Mouse (Mus musculus) kidney, postnatal 0 days (tissue): ENCODE results near the gene Plcg2. TPM values are rescaled to one million over a fixed set of nuclear protein-coding genes. Genes with fewer than 3 reads are reported as not detected.

ENCODE experiments used
- ATAC-seq: fragments of 200-750 bp; cut with Nextera tagmentation; replicated peaks from 2 replicates; pipeline ENCODE4 v1.8.0; 2017; ENCODE audit warnings: low read depth, moderate number of reproducible peaks, moderate TSS enrichment, moderate library complexity; ENCODE audit not compliant: low FRiP score
- DNase-seq: peaks from one replicate; pipeline ENCODE4 v3.0.0-alpha.2; 2016; ENCODE audit warnings: low spot score
- H3K27ac ChIP-seq: fragments of 300-500 bp; sonication (generic); 2 replicates; pipeline ENCODE4 v1.5.1; 2014; ENCODE audit warnings: mild to moderate bottlenecking
- H3K27me3 ChIP-seq: fragments of 300-500 bp; sonication (generic); 2 replicates; pipeline ENCODE4 v1.6.1; 2014; ENCODE audit warnings: low read length, mixed read lengths; ENCODE audit not compliant: insufficient read depth
- H3K36me3 ChIP-seq: fragments of 300-500 bp; sonication (generic); 2 replicates; pipeline ENCODE4 v1.6.1; 2014; ENCODE audit warnings: low read length, mixed read lengths; ENCODE audit not compliant: insufficient read depth
- H3K4me1 ChIP-seq: fragments of 300-500 bp; sonication (generic); replicated peaks from 2 replicates; pipeline ENCODE4 v1.6.1; 2014; ENCODE audit warnings: antibody characterized with exemption, low read length, mixed read lengths; ENCODE audit not compliant: insufficient read depth
- H3K4me2 ChIP-seq: fragments of 300-500 bp; sonication (generic); 2 replicates; pipeline ENCODE4 v1.6.1; 2014; ENCODE audit warnings: mild to moderate bottlenecking, low read length, moderate library complexity, mixed read lengths
- H3K4me3 ChIP-seq: fragments of 300-500 bp; sonication (generic); replicated peaks from 2 replicates; pipeline ENCODE4 v1.5.1; 2014; ENCODE audit warnings: low read depth, low read length
- H3K9ac ChIP-seq: fragments of 300-500 bp; sonication (generic); 2 replicates; pipeline ENCODE4 v1.6.1; 2014; ENCODE audit warnings: low read depth, low read length
- H3K9me3 ChIP-seq: fragments of 300-500 bp; sonication (generic); replicated peaks from 2 replicates; pipeline ENCODE4 v1.6.1; 2016; ENCODE audit warnings: low read length, inconsistent platforms, mixed read lengths
- CTCF ChIP-seq: IDR thresholded peaks from 2 replicates; pipeline ENCODE4 v1.5.1; 2016; ENCODE audit warnings: antibody characterized with exemption, low read depth, mild to moderate bottlenecking, moderate library complexity
- WGBS: fragments of 180-500 bp; shearing (Covaris S2); extraction: QIAGEN DNeasy Blood & Tissue Kit; methylation state at CpG from one replicate; pipeline ENCODE4 v1.1.7; 2014; 5-methylcytosine and 5-hydroxymethylcytosine counted together
- polyA plus RNA-seq: library from polyadenylated mRNA; unstranded; fragments of >200 nt; fragmentation: Nextera tagmentation; extraction: Ambion mirVana; gene quantifications from 2 replicates; pipeline ENCODE4 v1.2.1, GENCODE M21; 2015

Gene Plcg2
- polyA plus RNA-seq, 1 experiment from 2014 or later = 7.3 TPM

- Histone ChIP-seq H3K27ac (no peak overlapping the region), H3K9ac (no peak overlapping the region), H3K4me1 (no peaks in the 10 kb centered on the region), H3K4me3 (no peak overlapping the region), H3K9me3 (no peaks in the 10 kb centered on the region), H3K4me2 (no peak overlapping the region), H3K27me3 (no peaks in the 10 kb centered on the region), H3K36me3 (no peaks in the 10 kb centered on the region)
- no peak for ATAC-seq
- 69% methylated on average over 5 of the region's 5 CpGs for WGBS
- DNase-seq = no peak
- TF ChIP-seq CTCF = no peak
These were observed 98.7 kb downstream of the Plcg2 start for GRCm38 (mm10) chr8:117596777-117597176.

- DNase-seq (peak; percentile 2), ATAC-seq (no peak)
- Histone ChIP-seq H3K9ac (no peak overlapping the region), H3K4me1 (no peaks in the 10 kb centered on the region), H3K4me2 (no peak overlapping the region), H3K9me3 (no peaks in the 10 kb centered on the region), H3K27me3 (no peaks in the 10 kb centered on the region), H3K36me3 (no peaks in the 10 kb centered on the region), H3K4me3 (no peak overlapping the region), H3K27ac (no peak overlapping the region)
- peak; percentile 64 for TF ChIP-seq CTCF
- WGBS = 79% methylated on average over 13 of the region's 13 CpGs
These were observed 102.7 kb downstream of the Plcg2 start for GRCm38 (mm10) chr8:117600839-117601238.

- Histone ChIP-seq H3K27ac (no peak overlapping the region), H3K9ac (no peak overlapping the region), H3K4me2 (no peak overlapping the region), H3K4me1 (no peaks in the 10 kb centered on the region), H3K9me3 (no peaks in the 10 kb centered on the region), H3K27me3 (no peaks in the 10 kb centered on the region), H3K36me3 (no peaks in the 10 kb centered on the region), H3K4me3 (no peak overlapping the region)
- no peak for TF ChIP-seq CTCF
- no peak for DNase-seq
- no peak for ATAC-seq
- WGBS = 83% methylated on average over 12 of the region's 12 CpGs
These were observed 106.0 kb downstream of the Plcg2 start for GRCm38 (mm10) chr8:117604101-117604500.

- H3K27ac ChIP-seq = no peak overlapping the region
- no peak for ATAC-seq
- WGBS = 81% methylated on average over 14 of the region's 14 CpGs
- no peaks in the 10 kb centered on the region for H3K9me3 ChIP-seq
- no peak for DNase-seq
- no peak overlapping the region for H3K9ac ChIP-seq
- no peak overlapping the region for H3K4me2 ChIP-seq
- H3K36me3 ChIP-seq = no peaks in the 10 kb centered on the region
- H3K27me3 ChIP-seq = no peaks in the 10 kb centered on the region
- no peak for TF ChIP-seq CTCF
- no peaks in the 10 kb centered on the region for H3K4me1 ChIP-seq
- H3K4me3 ChIP-seq = no peak overlapping the region
These were observed 106.6 kb downstream of the Plcg2 start for GRCm38 (mm10) chr8:117604671-117605070.

GRCm38 (mm10) chr8:117605201-117605600 is 107.1 kb downstream of the Plcg2 start:
- H3K27me3 ChIP-seq = no peaks in the 10 kb centered on the region
- no peak overlapping the region for H3K4me2 ChIP-seq
- DNase-seq (no peak), ATAC-seq (no peak)
- no peak for TF ChIP-seq CTCF
- H3K9me3 ChIP-seq = no peaks in the 10 kb centered on the region
- H3K4me1 ChIP-seq = no peaks in the 10 kb centered on the region
- H3K9ac ChIP-seq = no peak overlapping the region
- H3K36me3 ChIP-seq = no peaks in the 10 kb centered on the region
- no peak overlapping the region for H3K4me3 ChIP-seq
- H3K27ac ChIP-seq = no peak overlapping the region
- WGBS = 86% methylated on average over 8 of the region's 8 CpGs

- TF ChIP-seq CTCF = no peak
- H3K4me1 ChIP-seq = no peaks in the 10 kb centered on the region
- H3K36me3 ChIP-seq = no peaks in the 10 kb centered on the region
- no peak for DNase-seq
- H3K4me2 ChIP-seq = no peak overlapping the region
- 93% methylated on average over 10 of the region's 10 CpGs for WGBS
- no peaks in the 10 kb centered on the region; the same call in 1 of the 2 replicates for H3K9me3 ChIP-seq
- no peak overlapping the region for H3K4me3 ChIP-seq
- no peak for ATAC-seq
- no peak overlapping the region for H3K9ac ChIP-seq
- H3K27me3 ChIP-seq = no peaks in the 10 kb centered on the region
- no peak overlapping the region for H3K27ac ChIP-seq
These were observed 112.4 kb downstream of the Plcg2 start for GRCm38 (mm10) chr8:117610506-117610905.

GRCm38 (mm10) chr8:117612861-117613260 is 114.8 kb downstream of the Plcg2 start:
- no peaks in the 10 kb centered on the region for H3K4me1 ChIP-seq
- ATAC-seq (no peak), DNase-seq (no peak)
- H3K4me3 ChIP-seq = no peak overlapping the region
- H3K27ac ChIP-seq = no peak overlapping the region
- H3K27me3 ChIP-seq = no peaks in the 10 kb centered on the region
- no peaks in the 10 kb centered on the region for H3K36me3 ChIP-seq
- no peak for TF ChIP-seq CTCF
- no peak overlapping the region for H3K9ac ChIP-seq
- no peak overlapping the region for H3K4me2 ChIP-seq
- no peaks in the 10 kb centered on the region; the same call in 1 of the 2 replicates for H3K9me3 ChIP-seq
- WGBS = 83% methylated on average over 12 of the region's 12 CpGs
